Mouse (Mus musculus): ENCODE measurements at regions not wholly inside any gene's neighbourhood (a gene's known extent, or its start where the extent isn't known, plus 50 kb on each side); places are given as distances from the start of the nearest gene placed in this dataset.
"Not testable (repeated sequence)": the region's sequence is repeated elsewhere in the genome, so short reads cannot be mapped to it uniquely, and the experiment has no call there.

DNA sequence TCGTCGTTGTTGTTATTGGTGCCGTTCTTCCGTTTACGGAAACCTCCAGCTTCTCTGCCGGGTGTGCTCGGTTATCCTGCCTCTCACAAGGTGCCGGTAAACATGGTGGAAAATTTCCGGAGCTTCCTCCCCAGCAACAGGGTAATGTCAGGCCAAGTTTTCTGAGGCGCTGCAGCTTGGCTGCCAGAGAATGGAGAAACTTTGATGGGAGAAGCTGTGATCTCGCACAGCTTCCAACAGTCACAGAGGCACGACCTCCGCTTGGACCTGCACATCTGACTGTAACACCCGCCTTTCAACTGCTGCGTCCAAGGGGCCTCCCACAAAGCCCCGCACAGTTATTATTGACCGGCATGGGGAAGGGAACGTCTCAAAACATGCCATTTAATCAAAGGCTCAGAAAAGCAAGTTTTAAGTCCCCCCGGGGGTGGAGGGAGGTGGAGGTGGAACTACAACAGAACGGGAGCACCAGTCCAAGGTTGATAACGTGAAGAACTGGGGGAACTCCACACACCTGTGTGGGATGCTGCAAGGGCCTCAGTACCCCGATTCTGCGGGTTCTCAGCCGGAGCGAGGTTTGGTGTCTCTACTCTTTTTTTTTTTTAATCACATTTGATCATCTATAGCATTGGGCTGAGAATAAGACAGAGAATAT lies 299.1 kb downstream of the Vrk1 start:
- DNase-seq (ENCODE audit: low read depth, low spot score), result no peak

DNA sequence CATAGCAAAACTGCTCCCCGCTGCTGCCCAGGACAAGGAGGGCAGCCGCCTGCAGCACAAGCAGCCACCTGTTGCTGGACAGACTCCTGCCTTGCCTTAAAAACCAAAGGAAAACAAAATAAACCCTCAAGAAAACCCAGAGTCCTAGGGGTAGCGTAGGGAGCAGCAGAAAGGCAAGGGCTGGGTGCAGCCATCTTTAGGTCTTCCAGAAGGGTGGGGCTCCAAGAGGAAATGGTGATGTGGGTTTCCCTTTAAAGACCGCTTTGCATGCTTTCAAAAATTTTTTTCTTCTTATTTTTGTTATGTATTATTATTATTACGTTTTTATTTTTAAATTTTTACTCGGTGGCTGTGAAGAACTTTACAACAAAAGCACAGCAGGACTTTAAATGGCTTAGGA lies 300.1 kb downstream of the Vrk1 start:
- no peak for DNase-seq (ENCODE audit: low read depth, low spot score)

DNA sequence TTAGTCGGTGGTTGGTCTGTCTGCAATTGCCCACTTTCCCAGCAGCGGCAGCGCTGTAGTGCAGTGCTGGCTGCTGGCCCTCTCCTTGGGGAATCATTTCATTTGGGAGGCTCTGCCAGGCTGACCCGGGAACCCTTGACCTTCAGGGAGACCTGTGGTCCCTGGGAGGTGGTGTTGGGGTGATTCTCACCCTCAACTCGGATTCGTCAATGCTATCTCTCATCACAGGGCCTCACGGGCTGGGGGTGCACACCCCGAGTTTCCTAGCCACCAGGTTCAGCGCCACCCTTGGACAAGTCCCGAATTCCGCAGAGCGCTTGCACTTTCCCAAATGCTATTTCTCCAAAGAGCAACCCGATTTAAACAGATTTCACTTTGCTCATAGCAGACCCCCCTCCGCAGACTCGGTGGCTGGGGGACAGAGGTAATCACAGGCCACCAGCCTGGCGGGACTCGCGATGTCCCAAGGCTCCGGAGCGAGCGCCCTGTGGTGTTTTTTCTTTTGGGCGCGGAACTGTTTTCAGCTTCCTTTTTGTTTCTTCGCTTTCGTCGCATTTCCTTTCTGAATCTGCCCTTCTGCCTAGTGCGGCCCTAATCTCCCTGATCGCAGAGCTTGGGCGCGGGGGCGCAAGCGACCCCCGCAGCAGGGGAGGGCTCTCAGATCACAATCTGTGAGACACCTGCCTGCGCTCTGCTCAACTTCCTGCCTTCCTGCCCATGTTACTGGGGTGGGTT lies 300.7 kb downstream of the Vrk1 start:
- peak; percentile 31 for DNase-seq (ENCODE audit: low read depth, low spot score)

DNA sequence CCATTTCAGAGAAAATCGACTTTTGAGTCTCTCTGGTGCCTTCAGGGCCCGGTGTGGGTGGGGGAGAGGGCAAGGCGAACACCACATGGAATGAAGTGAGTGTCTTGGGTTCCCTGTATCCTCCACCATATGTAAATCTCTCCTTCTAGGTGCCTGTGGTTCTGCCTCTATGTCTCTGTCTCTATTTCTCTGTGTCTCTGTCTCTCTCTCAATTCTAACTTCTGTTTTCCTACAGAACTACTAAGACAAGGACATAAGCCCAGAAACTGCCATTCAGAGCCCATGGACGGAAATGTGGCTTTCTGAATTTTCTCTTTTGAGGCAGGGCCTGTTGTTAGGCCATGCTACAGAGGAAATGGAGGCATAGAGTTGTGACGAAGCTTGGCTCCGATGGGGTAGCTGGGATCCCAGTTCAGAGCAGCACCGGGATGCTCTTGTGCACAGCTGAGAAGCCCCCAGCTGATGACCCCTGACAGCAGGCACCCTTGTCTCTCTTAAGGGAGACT lies 301.3 kb downstream of the Vrk1 start:
- no peak for DNase-seq (ENCODE audit: low read depth, low spot score)

DNA sequence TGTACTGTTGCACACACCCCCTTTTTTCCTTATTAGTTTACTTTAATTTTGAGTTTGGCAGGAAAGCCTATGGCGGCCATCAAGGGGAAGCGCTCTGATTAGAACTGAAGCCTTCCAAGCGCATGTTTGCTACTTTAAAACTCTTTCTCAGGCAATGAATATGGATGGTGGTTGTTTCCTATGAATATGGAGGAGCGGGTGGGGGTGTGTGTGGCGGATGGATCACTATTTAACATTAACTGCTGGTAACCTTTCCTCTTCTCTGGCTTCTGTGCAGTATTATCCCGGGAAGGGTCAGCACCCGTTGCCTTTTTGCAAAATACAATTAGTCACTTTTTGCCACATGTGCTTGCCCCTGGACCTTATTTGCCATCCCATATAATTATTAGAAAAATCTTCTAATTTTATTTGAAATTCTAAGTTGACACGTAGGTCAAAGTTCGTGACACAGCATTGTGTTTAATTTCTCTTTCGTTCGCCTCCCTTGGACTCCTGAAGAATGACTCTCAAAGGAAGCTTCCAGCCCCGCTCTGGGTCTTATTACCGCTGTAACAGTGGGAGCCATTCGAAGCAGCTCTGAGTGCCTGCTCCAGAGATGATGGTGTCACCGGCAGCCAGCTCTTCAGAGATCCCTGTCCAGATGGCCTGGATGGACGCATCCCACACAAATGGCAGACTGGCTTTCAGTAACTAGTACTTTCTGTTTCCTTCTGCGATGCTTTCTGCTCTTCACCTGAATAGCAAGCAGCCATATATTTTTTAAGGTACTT lies 302.0 kb downstream of the Vrk1 start:
- no peak for DNase-seq (ENCODE audit: low read depth, low spot score)

DNA sequence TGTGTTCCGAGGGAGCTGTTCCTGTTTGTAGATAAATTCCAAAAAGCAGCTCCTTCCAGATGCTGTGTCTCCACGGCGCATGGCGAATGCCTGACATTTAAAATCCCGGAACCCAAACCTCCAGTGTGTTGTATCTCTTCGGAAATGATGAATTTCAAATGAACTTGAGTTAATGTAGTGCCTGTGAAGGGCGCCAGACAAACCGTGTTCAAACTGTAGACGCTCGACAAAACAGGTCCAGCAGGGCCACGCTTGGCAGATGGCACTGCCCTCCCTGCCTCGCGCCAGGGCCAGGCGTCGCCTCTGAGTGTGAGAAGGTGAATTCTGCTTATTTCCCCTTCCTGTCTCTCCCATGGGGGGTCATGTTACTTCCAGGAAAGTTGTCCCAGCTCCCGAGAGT lies 307.7 kb downstream of the Vrk1 start:
- no peak for DNase-seq (ENCODE audit: low read depth, low spot score)

DNA sequence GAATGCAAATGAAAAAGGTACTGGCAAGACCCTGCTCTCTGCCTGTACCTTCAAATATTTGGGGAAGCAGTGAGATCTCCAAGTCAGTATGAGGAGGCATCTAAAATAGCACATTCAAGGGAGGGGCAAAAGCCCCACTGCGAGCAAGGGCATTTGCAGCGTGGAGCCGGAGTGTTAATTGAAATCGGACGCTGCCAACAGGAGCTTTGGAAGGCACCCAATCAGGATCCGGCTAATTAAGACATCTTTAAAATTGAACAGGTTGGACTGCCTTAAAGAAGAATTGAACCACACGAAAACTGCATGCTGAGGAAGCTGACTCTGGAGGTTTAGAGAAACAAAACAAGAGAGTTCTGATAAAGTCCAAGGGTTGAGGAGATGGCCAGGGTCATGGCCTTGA lies 311.5 kb downstream of the Vrk1 start:
- DNase-seq (ENCODE audit: low read depth, low spot score), result no peak

DNA sequence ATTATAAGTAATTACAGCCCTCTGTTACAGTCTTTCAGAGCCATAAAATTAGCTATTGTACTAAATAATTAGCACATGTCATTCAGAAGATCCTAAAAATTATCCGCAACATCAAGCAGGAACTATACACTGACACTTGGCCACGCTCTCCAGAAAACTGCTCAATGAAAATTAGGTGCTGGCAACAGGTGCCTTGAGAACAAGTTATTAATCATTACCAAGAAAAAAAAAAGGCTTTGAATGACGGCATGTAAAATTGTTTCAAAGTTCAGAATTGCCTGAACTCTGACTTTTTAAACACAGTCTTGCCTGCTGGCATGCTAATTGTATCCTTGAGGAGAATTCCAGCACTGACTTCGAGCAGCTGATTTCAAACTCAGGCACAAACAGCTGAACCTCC lies 316.6 kb downstream of the Vrk1 start:
- no peak for DNase-seq (ENCODE audit: low read depth, low spot score)

DNA sequence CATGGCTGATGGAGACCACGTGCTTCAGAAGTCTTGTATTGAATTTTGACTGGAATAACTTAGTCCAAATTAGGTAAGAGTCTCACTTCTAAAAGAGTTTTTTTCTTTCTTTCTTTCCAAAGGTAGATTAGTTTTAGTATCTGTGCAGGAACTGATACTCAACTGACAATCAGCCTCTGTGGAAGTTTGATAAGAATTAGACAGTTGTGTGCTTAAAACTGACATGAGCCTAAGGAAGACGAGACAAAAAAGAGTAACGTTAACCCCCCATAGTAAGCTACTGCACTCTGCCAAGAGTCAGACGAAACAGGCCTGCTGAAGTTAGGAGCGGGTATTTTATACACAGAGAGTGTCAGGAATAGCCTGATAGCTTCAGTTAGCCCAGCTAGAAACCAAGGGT lies 317.3 kb downstream of the Vrk1 start:
- DNase-seq (ENCODE audit: low read depth, low spot score), result no peak

DNA sequence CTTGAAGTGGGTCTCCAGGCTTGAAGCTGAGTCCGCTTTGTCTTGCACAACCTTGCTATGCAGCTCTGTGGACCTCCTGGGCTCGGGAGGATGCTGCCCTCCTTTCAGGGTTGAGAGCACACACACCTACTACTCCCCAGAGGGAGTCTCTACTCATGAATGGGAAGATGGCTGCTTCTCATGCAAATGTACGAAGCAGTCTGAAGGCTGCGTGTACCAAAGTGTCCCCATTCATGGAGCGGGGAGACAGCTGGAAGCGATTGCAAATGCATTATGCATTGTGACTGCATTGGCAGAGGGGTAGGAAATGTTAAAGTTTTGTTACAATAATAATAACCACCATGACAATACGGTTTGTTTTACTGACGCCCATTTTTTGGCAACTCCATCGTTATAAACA lies 347.8 kb downstream of the Vrk1 start:
- no peak for DNase-seq (ENCODE audit: low read depth, low spot score)

DNA sequence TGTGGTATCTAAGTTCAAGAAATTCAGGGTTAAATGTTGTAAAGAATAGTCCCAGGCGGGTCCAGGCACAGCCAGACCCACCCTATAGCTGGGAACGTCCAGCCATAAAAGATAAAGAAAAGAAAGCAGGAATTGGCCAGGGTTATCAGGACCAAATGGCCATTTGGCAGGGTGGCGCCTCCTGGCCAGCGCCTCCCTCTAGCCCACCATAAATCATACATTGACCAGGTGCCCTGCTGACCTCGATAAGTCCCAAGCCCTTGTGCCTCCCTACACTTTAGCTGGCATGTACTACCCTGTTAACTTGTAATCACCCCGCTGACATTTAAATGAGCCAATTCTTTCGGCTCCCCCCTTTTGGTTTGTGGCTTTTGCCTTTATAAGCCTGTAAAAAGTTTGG lies 351.6 kb downstream of the Vrk1 start:
- not testable (repeated sequence) for DNase-seq (ENCODE audit: low read depth, low spot score)

DNA sequence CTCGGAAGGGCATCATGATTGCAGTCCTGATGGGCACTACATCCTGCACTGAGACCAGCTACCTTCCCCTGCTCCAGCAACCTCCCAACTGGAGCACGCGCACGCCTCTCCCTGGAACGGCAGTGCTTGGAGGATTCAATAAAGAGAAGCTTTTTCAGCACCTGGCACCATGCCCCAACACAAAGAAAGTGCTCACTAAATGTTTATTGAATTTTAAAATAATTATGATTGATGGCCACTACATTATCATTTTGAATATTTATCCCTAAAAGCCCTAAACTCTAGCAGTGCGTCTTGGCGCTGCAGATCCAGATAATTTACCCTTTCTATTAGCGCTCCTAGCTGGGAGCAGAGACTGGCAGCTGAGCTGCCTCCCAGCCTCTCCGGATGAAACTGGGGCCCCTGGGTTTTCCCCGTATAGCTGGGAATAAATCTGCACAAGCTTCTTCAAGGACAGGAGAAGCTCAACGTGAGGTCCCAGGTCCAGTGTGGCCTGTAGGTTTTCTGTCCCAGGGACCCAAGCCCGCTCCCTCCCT lies 364.9 kb downstream of the Vrk1 start:
- no peak for DNase-seq (ENCODE audit: low read depth, low spot score)

DNA sequence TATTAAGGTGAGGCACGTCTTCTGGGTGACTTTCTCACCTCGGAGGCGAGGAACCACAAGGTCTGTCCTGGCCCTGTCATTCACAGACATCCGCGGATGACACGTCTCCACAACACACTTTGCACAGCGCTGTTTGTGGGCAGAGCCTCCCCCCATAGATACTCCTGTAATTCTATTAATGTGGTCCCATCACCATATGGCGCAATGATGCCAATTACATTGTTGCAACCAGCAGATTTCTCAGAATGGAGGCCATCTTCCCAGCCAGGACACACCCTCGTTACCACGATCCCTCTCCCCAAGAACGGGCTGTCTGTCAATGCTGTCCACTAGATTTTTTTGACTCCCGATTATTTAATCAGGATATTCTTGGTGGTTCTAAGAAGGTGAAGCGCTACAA lies 365.9 kb downstream of the Vrk1 start:
- DNase-seq (ENCODE audit: low read depth, low spot score), result no peak

DNA sequence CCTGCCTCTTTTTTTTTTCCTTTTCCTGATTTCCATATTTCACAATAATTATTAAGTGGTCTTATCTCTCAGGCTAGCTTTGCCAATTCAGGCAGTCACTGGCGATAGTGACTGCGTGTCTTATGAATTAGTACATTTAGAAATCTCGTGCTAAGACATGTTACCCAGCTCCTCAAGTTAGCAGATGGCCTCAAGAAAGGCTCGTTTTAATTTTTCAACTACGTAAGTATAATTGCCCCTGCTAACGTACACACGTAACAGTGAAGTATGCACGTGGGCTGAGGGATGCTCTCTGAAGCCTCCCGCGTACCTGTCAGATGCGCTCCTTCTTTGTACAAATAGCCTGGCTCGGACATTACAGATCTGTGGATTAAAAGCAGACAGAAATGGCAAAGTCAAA lies 366.8 kb downstream of the Vrk1 start:
- DNase-seq (ENCODE audit: low read depth, low spot score), result no peak

DNA sequence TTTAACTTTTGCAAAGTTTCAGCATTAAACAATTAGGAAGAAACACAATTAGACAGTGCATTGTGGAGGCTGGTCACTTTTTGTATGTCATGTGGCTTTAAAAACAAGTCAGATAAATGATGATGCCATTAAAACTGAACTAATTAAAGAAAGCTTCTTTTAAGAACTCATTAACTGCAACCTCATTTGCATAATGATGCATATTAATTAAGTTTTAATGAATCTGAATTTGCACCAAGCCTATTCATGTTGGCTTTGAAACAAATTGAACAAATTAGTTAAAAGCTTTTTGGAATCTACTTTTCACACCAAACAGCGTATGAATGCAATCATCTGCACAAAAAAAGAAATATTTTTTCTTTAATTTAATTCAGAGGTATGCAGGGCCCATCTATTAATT lies 367.3 kb downstream of the Vrk1 start:
- DNase-seq (ENCODE audit: low read depth, low spot score), result no peak

DNA sequence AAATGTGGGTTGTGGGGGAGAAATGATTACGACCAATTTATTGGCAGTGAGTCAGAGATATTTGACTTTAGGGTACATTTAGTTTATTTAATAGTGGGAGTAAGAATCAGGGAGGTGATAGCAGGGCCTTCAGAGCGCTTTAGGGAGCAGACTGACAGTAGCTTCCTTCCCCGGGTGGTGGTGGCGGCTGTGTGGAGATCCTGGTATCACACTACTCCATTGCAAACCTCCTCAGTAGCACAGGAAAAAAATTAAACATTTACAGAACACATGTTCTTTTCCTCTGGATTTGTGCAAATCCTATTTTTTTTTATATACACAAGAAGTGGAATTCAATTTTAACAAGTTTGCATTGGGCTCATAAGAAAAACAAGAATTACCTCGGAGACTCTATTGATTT lies 367.7 kb downstream of the Vrk1 start:
- no peak for DNase-seq (ENCODE audit: low read depth, low spot score)

DNA sequence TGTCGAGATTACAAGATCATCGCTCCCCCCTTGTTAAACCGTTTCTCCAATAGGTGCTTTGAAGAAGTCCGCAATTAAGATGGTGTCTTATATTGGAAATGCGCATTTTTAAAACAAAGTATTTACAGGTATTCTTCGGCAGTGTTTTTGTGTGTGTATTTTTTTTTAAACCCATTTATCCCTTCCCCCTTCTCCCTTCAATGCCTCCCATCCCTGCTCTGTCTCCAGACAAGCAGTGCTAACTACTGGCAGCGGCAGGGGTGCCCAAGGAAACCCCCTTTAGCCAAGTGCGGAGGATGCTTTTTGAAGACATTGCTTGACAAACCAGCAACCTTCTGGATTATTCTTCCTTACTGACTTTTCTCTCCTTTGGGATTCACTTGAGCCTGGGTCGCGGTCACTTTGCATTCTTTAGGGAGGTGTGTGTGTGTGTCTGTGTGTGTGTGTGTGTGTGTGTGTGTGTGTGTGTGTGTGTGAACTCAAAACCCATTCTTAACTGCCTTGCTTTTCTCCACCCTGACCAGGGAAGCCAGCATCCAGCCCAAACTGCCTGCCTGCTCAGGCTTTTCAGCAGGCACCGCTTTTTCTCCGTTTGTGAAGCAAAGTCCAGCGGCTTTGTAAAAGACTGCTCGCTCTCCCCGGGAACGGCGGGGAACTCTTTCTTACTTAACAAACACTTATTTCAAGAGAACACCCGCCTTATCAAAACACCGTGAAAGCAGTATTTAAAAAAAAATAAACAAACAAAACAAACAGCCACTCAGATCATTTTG lies 368.5 kb downstream of the Vrk1 start:
- peak; percentile 19 for DNase-seq (ENCODE audit: low read depth, low spot score)

DNA sequence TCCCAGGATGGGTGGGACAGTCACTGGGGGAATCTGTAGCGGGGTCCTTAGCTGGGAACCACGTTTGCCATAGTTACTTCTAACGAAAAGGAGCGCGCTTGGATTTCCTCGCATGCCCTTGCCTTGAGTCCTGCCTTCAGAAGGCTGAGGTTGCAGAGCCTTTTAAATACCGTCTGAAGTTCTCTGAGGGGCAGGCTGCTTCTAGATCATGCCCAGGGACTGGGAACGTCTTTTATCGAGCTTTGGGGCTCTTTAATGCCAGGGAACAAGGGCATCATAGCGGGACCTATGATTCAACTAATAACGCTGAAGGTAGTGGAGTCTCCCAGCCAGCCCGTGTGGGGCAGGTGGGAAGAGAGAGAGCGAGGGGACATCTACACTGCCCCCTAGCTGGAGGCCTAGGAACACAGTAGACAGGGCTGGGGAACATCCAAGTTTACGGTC lies 369.1 kb downstream of the Vrk1 start:
- DNase-seq (ENCODE audit: low read depth, low spot score), result peak; percentile 59

DNA sequence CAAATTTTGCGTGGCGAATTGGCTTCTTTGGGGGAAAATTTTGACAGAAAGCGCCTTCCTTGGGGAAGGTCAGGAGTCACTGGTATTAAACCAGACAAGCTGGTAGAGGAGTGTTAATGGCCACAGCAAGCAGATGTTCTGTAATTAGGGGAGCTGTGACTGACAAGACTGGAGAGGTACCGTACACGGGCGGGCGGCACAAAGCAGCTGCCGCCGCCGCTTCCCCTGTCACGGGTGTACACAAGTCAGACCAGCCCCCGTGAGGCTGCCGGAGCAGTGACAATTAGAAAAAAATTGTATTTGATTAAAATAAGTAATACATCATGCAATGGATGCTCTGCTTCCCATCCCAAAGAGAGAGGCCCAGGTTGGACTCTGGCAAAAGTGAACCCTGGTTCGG lies 369.8 kb downstream of the Vrk1 start:
- peak; percentile 6 for DNase-seq (ENCODE audit: low read depth, low spot score)

DNA sequence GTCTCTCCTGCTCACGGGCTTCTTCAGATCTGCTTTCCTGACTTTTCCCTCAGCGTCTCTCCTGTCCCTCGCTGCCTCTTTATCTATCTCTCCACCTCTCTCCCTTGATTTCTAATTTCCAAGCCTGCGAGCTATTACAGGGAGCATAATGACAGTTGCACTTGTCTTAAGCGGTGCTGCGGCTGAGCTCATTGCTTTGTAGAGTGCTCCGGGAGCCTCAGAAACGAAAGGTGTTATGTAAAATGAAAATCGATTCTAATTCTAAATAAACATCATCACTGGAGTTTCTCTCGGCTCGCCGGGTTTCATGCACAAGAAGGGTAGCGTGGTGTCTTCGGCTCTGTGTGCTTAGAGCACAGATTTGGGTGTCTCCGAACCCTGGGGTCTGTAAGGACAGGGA lies 371.8 kb downstream of the Vrk1 start:
- DNase-seq (ENCODE audit: low read depth, low spot score), result no peak

DNA sequence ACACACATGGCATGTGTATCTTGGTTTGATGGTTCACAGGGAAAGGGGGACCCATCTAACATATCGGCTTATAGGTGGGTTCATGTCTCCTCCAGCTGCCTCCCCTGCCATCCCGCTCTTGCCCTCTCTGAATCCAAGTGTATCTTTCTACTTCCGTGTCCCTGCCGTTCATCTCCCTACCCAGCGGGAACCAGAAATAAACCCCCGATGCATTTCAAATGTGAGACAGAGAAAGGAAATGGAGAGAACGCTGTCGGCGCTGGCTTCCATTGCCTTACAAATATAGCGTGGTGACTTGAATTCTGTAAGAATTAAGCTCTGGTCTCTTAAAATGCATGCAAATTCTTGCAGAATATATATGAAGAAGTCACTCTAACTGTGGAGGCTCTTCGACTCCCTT lies 379.2 kb downstream of the Vrk1 start:
- no peak for DNase-seq (ENCODE audit: low read depth, low spot score)

DNA sequence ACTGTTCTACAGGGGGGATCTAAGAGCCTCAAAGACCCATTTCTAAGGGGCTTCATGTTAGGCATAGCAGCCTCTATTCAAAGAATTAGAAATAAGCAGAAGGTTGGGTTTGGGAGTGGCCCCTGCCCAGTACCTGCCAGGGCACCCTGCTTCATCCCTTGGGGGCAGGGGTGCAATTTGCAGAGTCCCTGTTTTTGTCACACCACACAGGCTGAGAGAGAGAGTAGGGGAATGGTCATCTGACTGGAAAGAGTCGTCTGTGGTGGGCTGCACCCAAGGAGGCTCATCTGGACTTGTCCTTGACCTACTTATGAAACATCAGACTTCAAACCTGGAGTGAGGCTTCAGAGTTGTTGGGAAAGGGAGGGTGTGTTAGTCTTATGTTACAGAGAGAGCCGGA lies 382.3 kb downstream of the Vrk1 start:
- DNase-seq (ENCODE audit: low read depth, low spot score), result no peak

All from forelimb bud, embryonic 11.5 days (tissue).